Mouse (Mus musculus) heart, embryonic 14.5 days (tissue): ENCODE measurements around the gene Ppil1. TPM values are rescaled to one million over a fixed set of nuclear protein-coding genes. Genes with fewer than 3 reads are reported as not detected.
"Not testable (repeated sequence)": the region's sequence is repeated elsewhere in the genome, so short reads cannot be mapped to it uniquely, and the experiment has no call there.

Source experiments
- ATAC-seq: fragments of 200-750 bp; cut with Nextera tagmentation; 2 replicates; pipeline ENCODE4 v1.8.0; 2017; ENCODE audit warnings: low read depth, moderate TSS enrichment; ENCODE audit not compliant: insufficient number of reproducible peaks, insufficient read depth, low FRiP score
- H3K27ac ChIP-seq, 2 experiments: fragments of 200-500 bp in 1 of 2; fragments of 300-500 bp in 1 of 2; sonication (generic) in 1 of 2; replicated peaks in 1 of 2; 2 replicates each; pipeline ENCODE4 v1.5.1; 2012 to 2014; ENCODE audit warnings: low read depth in 2 of 2, low read length in 2 of 2, control low read depth in 1 of 2, mild to moderate bottlenecking in 1 of 2, mixed read lengths in 1 of 2; ENCODE audit not compliant: control insufficient read depth in 1 of 2, insufficient read depth in 1 of 2
- H3K27me3 ChIP-seq: fragments of 300-500 bp; sonication (generic); 2 replicates; pipeline ENCODE4 v1.6.1; 2014; ENCODE audit warnings: mild to moderate bottlenecking, low read length, control low read depth; ENCODE audit not compliant: control insufficient read depth, insufficient read depth
- H3K36me3 ChIP-seq: fragments of 300-500 bp; sonication (generic); 2 replicates; pipeline ENCODE4 v1.6.1; 2014; ENCODE audit warnings: mild to moderate bottlenecking, control low read depth, low read length, mixed read lengths; ENCODE audit not compliant: control insufficient read depth, insufficient read depth
- H3K4me1 ChIP-seq, 2 experiments: fragments of 200-500 bp in 1 of 2; fragments of 300-500 bp in 1 of 2; sonication (generic) in 1 of 2; 2 replicates each; pipeline ENCODE4 v1.6.1; 2012 to 2014; ENCODE audit warnings: low read length in 2 of 2, control low read depth in 1 of 2, mixed read lengths in 1 of 2; ENCODE audit not compliant: control insufficient read depth in 2 of 2, insufficient read depth in 2 of 2
- H3K4me2 ChIP-seq: fragments of 300-500 bp; sonication (generic); 2 replicates; pipeline ENCODE4 v1.6.1; 2014; ENCODE audit warnings: mild to moderate bottlenecking, low read length
- H3K4me3 ChIP-seq, 2 experiments: fragments of 200-500 bp in 1 of 2; fragments of 300-500 bp in 1 of 2; sonication (generic) in 1 of 2; 2 replicates each; pipeline ENCODE4 v1.5.1; 2012 to 2014; ENCODE audit warnings: low read length in 2 of 2, mild to moderate bottlenecking in 2 of 2, control low read depth in 1 of 2, low read depth in 1 of 2, moderate library complexity in 1 of 2; ENCODE audit not compliant: control insufficient read depth in 1 of 2, insufficient read depth in 1 of 2
- H3K9ac ChIP-seq: fragments of 300-500 bp; sonication (generic); 2 replicates; pipeline ENCODE4 v1.6.1; 2014; ENCODE audit warnings: mild to moderate bottlenecking, low read length
- H3K9me3 ChIP-seq: fragments of 300-500 bp; sonication (generic); 2 replicates; pipeline ENCODE4 v1.6.1; 2016; ENCODE audit warnings: low read length, control low read depth; ENCODE audit not compliant: control insufficient read depth
- WGBS: fragments of 180-500 bp; shearing (Covaris S2); extraction: QIAGEN DNeasy Blood & Tissue Kit; methylation state at CpG from one replicate; pipeline ENCODE4 v1.1.7; 2014; 5-methylcytosine and 5-hydroxymethylcytosine counted together
- polyA plus RNA-seq: library from polyadenylated mRNA; unstranded; fragments of >200 nt; fragmentation: Nextera tagmentation; extraction: Ambion mirVana; gene quantifications from 2 replicates; pipeline ENCODE4 v1.2.1, GENCODE M21; 2014

Ppil1 gene
- polyA plus RNA-seq, 1 experiment from 2014 or later: 106 TPM

GRCm38 (mm10) chr17:29258921-29259320 is 5.1 kb downstream of the Ppil1 start:
- Histone ChIP-seq H3K27ac (peak overlapping the region in 1 of 2 experiments; percentile 88; a peak in 2 of 4 replicates), H3K4me3 (no peak overlapping the region), H3K4me2 (no peak overlapping the region), H3K36me3 (peaks cover 54% of the 10 kb centered on the region), H3K27me3 (no peaks in the 10 kb centered on the region), H3K4me1 (peaks cover 39 to 64% of the 10 kb centered on the region in 2 experiments), H3K9me3 (no peaks in the 10 kb centered on the region), H3K9ac (0 out of 2 replicates have a peak overlapping the region, but pooled peaks have one; percentile 8)
- 90% methylated on average over 2 of the region's 2 CpGs for WGBS
- no peak for ATAC-seq

GRCm38 (mm10) chr17:29258025-29258558 is 5.9 kb downstream of the Ppil1 start:
- Histone ChIP-seq H3K27ac (peak overlapping the region; percentile 75 to 88; a peak in 3 of 4 replicates), H3K36me3 (peaks cover 54% of the 10 kb centered on the region), H3K4me1 (peaks cover 43 to 70% of the 10 kb centered on the region in 2 experiments), H3K27me3 (no peaks in the 10 kb centered on the region), H3K9me3 (no peaks in the 10 kb centered on the region), H3K4me3 (no peak overlapping the region), H3K4me2 (no peak overlapping the region), H3K9ac (peak overlapping the region; percentile 50; the same call in 1 of the 2 replicates)
- no peak for ATAC-seq
- 79% methylated on average over 10 of the region's 10 CpGs for WGBS

- H3K27ac ChIP-seq: peak overlapping the region; percentile 75 to 88
- no peak overlapping the region for H3K4me3 ChIP-seq
- no peaks in the 10 kb centered on the region for H3K27me3 ChIP-seq
- peaks cover 54% of the 10 kb centered on the region for H3K36me3 ChIP-seq
- peak overlapping the region; percentile 64; the same call in 1 of the 2 replicates for H3K9ac ChIP-seq
- 36% methylated on average over 10 of the region's 10 CpGs for WGBS
- no peak overlapping the region; the same call in 1 of the 2 replicates for H3K4me2 ChIP-seq
- no peaks in the 10 kb centered on the region for H3K9me3 ChIP-seq
- peaks cover 50 to 71% of the 10 kb centered on the region in 2 experiments for H3K4me1 ChIP-seq
- peak; percentile 81 for ATAC-seq
These were observed 6.9 kb downstream of the Ppil1 start for GRCm38 (mm10) chr17:29257001-29257511.

GRCm38 (mm10) chr17:29256507-29256906 is 7.5 kb downstream of the Ppil1 start:
- Histone ChIP-seq H3K4me2 (peak overlapping the region; percentile 39), H3K9me3 (no peaks in the 10 kb centered on the region), H3K9ac (peak overlapping the region; percentile 64), H3K4me1 (peaks cover 55 to 77% of the 10 kb centered on the region in 2 experiments), H3K36me3 (peaks cover 52% of the 10 kb centered on the region), H3K27ac (peak overlapping the region; percentile 51 to 88), H3K27me3 (no peaks in the 10 kb centered on the region), H3K4me3 (no peak overlapping the region)
- ATAC-seq: no peak
- WGBS: 50% methylated on average over 6 of the region's 6 CpGs

GRCm38 (mm10) chr17:29254784-29255183 is 9.2 kb downstream of the Ppil1 start:
- Histone ChIP-seq H3K27ac (peak overlapping the region; percentile 83 to 92; a peak in 3 of 4 replicates), H3K4me1 (peaks cover 66 to 93% of the 10 kb centered on the region in 2 experiments), H3K36me3 (peaks cover 51% of the 10 kb centered on the region)
- H3K4me2 ChIP-seq, H3K27me3 ChIP-seq, H3K4me3 ChIP-seq, H3K9me3 ChIP-seq, ATAC-seq, H3K9ac ChIP-seq: not testable (repeated sequence)
- WGBS: 85% methylated on average over 6 of the region's 6 CpGs

GRCm38 (mm10) chr17:29253684-29254083 is 10.3 kb downstream of the Ppil1 start:
- H3K4me3 ChIP-seq: no peak overlapping the region
- peaks cover 52% of the 10 kb centered on the region for H3K36me3 ChIP-seq
- H3K9ac ChIP-seq: peak overlapping the region; percentile 48; the same call in 1 of the 2 replicates
- H3K4me2 ChIP-seq: peak overlapping the region; percentile 42
- no peaks in the 10 kb centered on the region for H3K27me3 ChIP-seq
- peak overlapping the region; percentile 83 to 92 for H3K27ac ChIP-seq
- 30% methylated on average over 9 of the region's 9 CpGs for WGBS
- no peaks in the 10 kb centered on the region for H3K9me3 ChIP-seq
- peaks cover 74 to 93% of the 10 kb centered on the region in 2 experiments for H3K4me1 ChIP-seq
- no peak for ATAC-seq

GRCm38 (mm10) chr17:29253236-29253635 is 10.8 kb downstream of the Ppil1 start:
- peak overlapping the region; percentile 42 for H3K4me2 ChIP-seq
- H3K27me3 ChIP-seq: no peaks in the 10 kb centered on the region
- WGBS: 54% methylated on average over 2 of the region's 2 CpGs
- H3K4me3 ChIP-seq: no peak overlapping the region
- H3K36me3 ChIP-seq: peaks cover 47% of the 10 kb centered on the region
- H3K27ac ChIP-seq: peak overlapping the region; percentile 80 to 92
- no peak overlapping the region for H3K9ac ChIP-seq
- peaks cover 76 to 93% of the 10 kb centered on the region in 2 experiments for H3K4me1 ChIP-seq
- no peak for ATAC-seq
- H3K9me3 ChIP-seq: no peaks in the 10 kb centered on the region
